Mouse (Mus musculus) erythroblast, embryonic 14.5 days (primary cell): Measurements from ENCODE around the gene Sae1. TPM values are rescaled to one million over a fixed set of nuclear protein-coding genes. Genes with fewer than 3 reads are reported as not detected.

Experiments used
- H3K27me3 ChIP-seq: 2 replicates; pipeline ENCODE4 v1.6.1; 2012; ENCODE audit warnings: inconsistent platforms; ENCODE audit not compliant: control insufficient read depth
- H3K36me3 ChIP-seq: 2 replicates; pipeline ENCODE4 v1.6.1; 2012; ENCODE audit warnings: mild to moderate bottlenecking, inconsistent platforms; ENCODE audit not compliant: control insufficient read depth
- H3K4me1 ChIP-seq: 2 replicates; pipeline ENCODE4 v1.6.1; 2012; ENCODE audit warnings: inconsistent platforms; ENCODE audit not compliant: control insufficient read depth
- H3K4me3 ChIP-seq: replicated peaks from 2 replicates; pipeline ENCODE3; 2012; ENCODE audit warnings: moderate library complexity, mild to moderate bottlenecking, inconsistent platforms
- H3K9me3 ChIP-seq: 2 replicates; pipeline ENCODE4 v1.6.1; 2012; ENCODE audit warnings: low read length, inconsistent platforms, mixed read lengths; ENCODE audit not compliant: control insufficient read depth
- GATA1 ChIP-seq: IDR thresholded peaks from 2 replicates; pipeline ENCODE4 v1.6.1; 2012; ENCODE audit warnings: low read length, inconsistent platforms, mixed read lengths
- TAL1 ChIP-seq: IDR thresholded peaks from 3 replicates; pipeline ENCODE4 v1.6.1; 2012; ENCODE audit warnings: low read length, inconsistent platforms, mixed read lengths
- polyA plus RNA-seq: library from polyadenylated mRNA; stranded (reverse); fragments of >175 nt; gene quantifications from 2 replicates; pipeline ENCODE4 v1.2.3, GENCODE M21; 2012

Gene Sae1
- polyA plus RNA-seq, 1 experiment, result 2.0 TPM

DNA sequence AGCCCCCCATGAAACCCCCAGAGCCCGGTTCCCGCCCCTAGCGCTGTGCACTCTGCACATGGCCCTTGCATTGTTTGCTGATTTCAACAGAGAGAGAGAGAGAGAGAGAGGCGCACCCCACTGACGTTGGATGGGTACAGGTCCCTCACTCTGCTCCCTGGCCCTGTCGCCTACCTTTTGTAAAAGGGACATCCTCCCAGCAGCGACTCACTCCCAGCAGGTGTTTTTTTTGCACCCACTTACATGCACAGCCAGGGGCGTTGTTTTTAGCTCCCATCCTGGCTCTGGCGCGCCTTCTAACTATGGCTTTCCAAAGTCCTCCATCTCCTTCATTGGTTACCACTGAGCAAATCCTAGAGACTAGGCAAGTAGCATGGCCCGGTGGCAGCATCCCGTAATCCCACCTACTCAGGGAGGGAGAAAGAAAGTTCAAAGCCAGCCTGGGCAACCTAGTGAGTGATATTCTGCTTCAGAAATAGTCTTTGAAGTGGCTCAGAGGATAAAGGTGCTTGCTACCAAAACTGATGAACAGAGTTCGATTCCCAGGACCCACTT is 73.3 kb downstream of the Sae1 start:
- Histone ChIP-seq H3K4me1 (peaks cover 65% of the 10 kb centered on the region), H3K27me3 (peaks cover 34% of the 10 kb centered on the region), H3K36me3 (peaks cover 37% of the 10 kb centered on the region), H3K4me3 (peak overlapping the region; percentile 89), H3K9me3 (no peaks in the 10 kb centered on the region; the same call in 1 of the 2 replicates)
- TF ChIP-seq GATA1 (no peak), TAL1 (no peak)

DNA sequence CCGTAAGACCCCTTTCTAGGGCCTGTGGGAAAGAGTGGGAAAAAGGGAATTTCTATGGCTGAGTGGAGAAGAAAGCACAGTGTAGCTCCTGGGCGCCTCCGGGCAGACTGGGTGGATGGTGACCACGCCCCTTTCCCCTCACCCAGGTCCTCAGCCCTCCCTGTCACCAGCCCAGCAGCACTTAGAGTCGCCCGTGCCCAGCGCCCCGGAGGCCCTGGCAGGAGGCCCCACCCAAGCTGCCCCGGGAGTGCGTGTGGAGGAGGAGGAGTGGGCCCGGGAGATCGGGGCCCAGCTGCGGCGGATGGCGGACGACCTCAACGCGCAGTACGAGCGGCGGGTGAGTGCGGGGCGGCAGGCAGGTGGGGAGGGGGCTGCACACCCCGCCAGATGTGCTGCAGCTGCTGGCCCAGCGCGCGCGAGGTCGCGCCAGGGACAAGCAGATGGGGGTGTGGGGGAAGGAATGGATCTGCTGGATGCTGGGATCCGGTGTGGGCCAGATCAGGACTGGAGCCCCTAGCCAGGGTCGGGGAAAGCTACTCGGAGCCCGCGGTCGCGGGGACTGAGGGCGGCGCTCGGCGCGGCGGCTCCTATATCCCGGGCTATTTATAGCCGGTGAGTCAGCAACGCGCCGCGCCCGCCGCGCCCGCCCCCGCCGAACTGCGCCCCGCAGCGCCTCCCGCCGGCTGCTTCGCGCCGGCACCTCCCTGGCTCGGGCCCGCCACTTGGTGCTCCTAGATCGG is 74.0 kb downstream of the Sae1 start:
- no peak for TF ChIP-seq GATA1
- TF ChIP-seq TAL1, result no peak
- H3K27me3 ChIP-seq, result peaks cover 34% of the 10 kb centered on the region
- peaks cover 35% of the 10 kb centered on the region for H3K36me3 ChIP-seq
- no peaks in the 10 kb centered on the region; the same call in 1 of the 2 replicates for H3K9me3 ChIP-seq
- H3K4me3 ChIP-seq, result peak overlapping the region; percentile 89
- peaks cover 72% of the 10 kb centered on the region for H3K4me1 ChIP-seq

GRCm38 (mm10) chr7:16312672-16313311 is 74.8 kb downstream of the Sae1 start:
- Histone ChIP-seq H3K4me1 (peaks cover 77% of the 10 kb centered on the region), H3K9me3 (no peaks in the 10 kb centered on the region; the same call in 1 of the 2 replicates), H3K27me3 (peaks cover 34% of the 10 kb centered on the region), H3K4me3 (peak overlapping the region; percentile 89), H3K36me3 (peaks cover 28% of the 10 kb centered on the region)
- TF ChIP-seq GATA1 (no peak), TAL1 (no peak)

DNA sequence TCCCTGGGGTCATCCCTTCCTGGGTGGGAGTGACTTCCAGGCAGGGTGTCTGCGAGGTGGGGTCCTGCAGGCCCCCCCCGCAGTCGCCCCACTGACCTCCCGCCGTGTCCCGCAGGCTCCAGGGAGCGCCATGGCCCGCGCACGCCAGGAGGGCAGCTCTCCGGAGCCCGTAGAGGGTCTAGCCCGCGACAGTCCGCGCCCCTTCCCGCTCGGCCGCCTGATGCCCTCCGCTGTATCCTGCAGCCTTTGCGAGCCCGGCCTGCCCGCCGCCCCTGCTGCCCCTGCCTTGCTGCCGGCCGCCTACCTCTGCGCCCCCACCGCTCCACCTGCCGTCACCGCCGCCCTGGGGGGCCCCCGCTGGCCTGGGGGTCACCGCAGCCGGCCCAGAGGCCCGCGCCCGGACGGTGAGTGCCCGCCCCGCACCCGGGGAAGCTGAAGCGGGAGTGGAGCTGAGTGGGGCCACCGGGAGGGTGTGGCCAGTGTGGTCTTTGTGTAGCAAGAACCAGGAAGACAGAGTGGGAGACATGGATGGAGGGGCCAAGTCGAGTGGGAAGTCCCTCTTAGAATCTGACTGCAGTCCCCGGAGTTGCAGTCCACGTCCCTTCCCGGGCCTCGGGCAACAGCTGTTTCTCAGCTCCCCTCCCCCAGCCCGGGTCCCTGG is 75.5 kb downstream of the Sae1 start:
- H3K4me1 ChIP-seq, result peaks cover 79% of the 10 kb centered on the region
- TF ChIP-seq GATA1, result no peak
- no peak for TF ChIP-seq TAL1

GRCm38 (mm10) chr7:16311453-16312004 is 76.1 kb downstream of the Sae1 start:
- TF ChIP-seq GATA1, result no peak
- TF ChIP-seq TAL1, result no peak
- Histone ChIP-seq H3K9me3 (no peaks in the 10 kb centered on the region; the same call in 1 of the 2 replicates), H3K36me3 (peaks cover 16% of the 10 kb centered on the region), H3K4me1 (peaks cover 79% of the 10 kb centered on the region), H3K27me3 (peaks cover 34% of the 10 kb centered on the region), H3K4me3 (peak overlapping the region; percentile 89)

More for the DNA sequence above, 75.5 kb downstream of the Sae1 start:
- peaks cover 22% of the 10 kb centered on the region for H3K36me3 ChIP-seq
- H3K4me3 ChIP-seq, result peak overlapping the region; percentile 89
- H3K27me3 ChIP-seq, result peaks cover 34% of the 10 kb centered on the region
- no peaks in the 10 kb centered on the region; the same call in 1 of the 2 replicates for H3K9me3 ChIP-seq

DNA sequence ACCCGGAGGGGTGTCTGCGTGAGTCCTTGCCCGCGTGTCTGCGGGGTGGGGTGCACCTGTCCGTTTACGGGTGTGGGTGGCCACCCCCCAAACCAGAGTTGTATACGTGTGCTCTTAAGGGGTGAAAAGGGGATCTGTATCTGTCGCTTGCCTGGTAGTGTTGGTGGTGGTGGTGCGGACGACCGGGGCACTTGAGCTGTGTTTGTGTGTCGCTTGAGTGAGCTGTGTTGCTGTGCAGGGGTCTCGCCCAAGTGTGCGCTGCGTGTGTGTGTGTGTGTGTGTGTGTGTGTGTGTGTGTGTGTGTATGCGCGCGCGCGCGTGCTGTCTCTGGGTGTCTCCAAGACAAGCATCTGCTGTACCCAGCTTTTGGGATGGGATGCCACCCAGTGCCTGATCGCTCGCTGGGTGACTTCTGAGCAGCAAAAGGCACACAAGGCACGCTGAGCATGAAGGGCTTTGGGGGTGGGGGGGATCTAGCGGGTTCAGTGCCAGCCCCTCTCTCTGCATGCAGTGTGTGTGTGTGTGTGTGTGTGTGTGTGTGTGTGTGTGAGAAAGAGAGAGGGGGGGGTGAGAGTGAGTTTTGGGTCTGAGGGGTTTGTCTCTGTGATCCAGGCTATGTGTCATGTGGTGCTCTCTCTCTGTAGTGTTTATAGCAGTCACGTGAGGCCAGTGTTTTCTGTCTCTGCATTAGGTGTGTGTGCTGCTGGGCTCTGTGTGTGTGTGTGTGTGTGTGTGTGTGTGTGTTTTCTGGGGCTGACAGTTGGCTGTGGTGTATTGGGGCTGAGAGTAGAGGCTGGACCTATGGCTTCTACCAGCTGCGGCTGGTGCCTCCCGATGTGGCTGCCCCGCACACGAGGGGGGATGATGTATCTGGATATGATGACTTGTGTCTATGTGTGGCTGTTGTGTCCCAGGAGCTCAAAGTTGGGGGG is 76.8 kb downstream of the Sae1 start:
- TF ChIP-seq GATA1, result no peak
- Histone ChIP-seq H3K9me3 (no peaks in the 10 kb centered on the region; the same call in 1 of the 2 replicates), H3K4me3 (peak overlapping the region; percentile 89), H3K4me1 (peaks cover 79% of the 10 kb centered on the region), H3K36me3 (peaks cover 13% of the 10 kb centered on the region), H3K27me3 (peaks cover 34% of the 10 kb centered on the region)

GRCm38 (mm10) chr7:16310020-16310520 is 77.5 kb downstream of the Sae1 start:
- Histone ChIP-seq H3K4me1 (peaks cover 73% of the 10 kb centered on the region), H3K27me3 (peaks cover 34% of the 10 kb centered on the region), H3K36me3 (peaks cover 8% of the 10 kb centered on the region), H3K9me3 (no peaks in the 10 kb centered on the region; the same call in 1 of the 2 replicates), H3K4me3 (peak overlapping the region; percentile 89)
- TF ChIP-seq GATA1 (no peak), TAL1 (no peak)
